Mouse (Mus musculus): ENCODE results near the gene Nr4a3. TPM values are rescaled to one million over a fixed set of nuclear protein-coding genes. Genes with fewer than 3 reads are reported as not detected.
A peak's percentile ranks its signal among the peaks of the same experiment; 100 is the strongest.

Gene Nr4a3
- polyA plus RNA-seq, 1 experiment from 2014 or later = 0.49 TPM

DNA sequence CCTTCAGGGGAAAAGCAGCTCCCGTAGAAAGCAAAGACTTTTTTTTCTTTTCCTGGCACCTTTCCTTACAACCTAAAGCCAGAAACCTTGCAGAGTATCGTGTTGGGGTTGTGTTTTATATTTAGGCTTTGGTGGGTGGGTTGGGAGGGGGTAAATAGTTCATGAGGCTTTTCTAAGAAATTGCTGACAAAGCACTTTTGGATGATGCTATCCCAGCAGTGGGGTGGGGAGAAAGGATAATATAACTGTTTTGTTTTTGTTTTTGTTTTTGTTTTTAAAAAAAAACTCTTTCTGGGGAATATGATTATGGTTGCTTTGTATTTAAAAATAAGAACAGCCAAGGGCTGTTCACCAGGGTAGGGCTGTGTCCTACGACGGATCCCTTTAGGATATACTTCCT is 38.5 kb downstream of the Nr4a3 start:
- Histone ChIP-seq H3K9me3 (no peaks in the 10 kb centered on the region), H3K27me3 (replicated peaks) (no peaks in the 10 kb centered on the region), H3K4me1 (no peaks in the 10 kb centered on the region), H3K4me3 (no peak overlapping the region), H3K4me2 (replicated peaks) (no peak overlapping the region), H3K9ac (no peak overlapping the region), H3K36me3 (no peaks in the 10 kb centered on the region), H3K27ac (no peak overlapping the region)
- WGBS = 87% methylated on average over 4 of the region's 4 CpGs
- ATAC-seq (ENCODE audit: low FRiP score, low read depth) = no peak

DNA sequence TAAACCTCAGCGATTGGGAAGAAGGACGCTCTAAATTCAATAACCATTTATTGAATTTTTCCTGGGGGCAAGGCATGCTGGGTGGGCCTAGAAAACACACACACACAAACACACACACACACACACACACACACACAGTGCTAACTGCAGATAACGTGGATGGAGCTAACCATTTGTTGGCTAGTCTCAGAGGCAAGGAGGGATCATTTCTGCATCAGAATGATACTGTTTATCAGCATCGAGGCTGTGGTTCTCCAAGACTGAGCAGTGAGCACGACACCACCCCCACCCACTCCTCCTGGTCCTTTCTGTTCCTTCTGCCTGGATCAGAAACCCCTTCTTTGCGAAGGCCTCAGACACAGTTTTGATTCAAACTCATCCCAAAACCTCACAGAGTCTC is 41.7 kb downstream of the Nr4a3 start:
- Histone ChIP-seq H3K9ac (no peak overlapping the region), H3K4me3 (no peak overlapping the region), H3K9me3 (no peaks in the 10 kb centered on the region), H3K27ac (no peak overlapping the region), H3K27me3 (replicated peaks) (no peaks in the 10 kb centered on the region), H3K4me2 (replicated peaks) (no peak overlapping the region), H3K4me1 (no peaks in the 10 kb centered on the region), H3K36me3 (no peaks in the 10 kb centered on the region)
- ATAC-seq (ENCODE audit: low FRiP score, low read depth) = no peak
- 67% methylated on average over 6 of the region's 6 CpGs for WGBS

DNA sequence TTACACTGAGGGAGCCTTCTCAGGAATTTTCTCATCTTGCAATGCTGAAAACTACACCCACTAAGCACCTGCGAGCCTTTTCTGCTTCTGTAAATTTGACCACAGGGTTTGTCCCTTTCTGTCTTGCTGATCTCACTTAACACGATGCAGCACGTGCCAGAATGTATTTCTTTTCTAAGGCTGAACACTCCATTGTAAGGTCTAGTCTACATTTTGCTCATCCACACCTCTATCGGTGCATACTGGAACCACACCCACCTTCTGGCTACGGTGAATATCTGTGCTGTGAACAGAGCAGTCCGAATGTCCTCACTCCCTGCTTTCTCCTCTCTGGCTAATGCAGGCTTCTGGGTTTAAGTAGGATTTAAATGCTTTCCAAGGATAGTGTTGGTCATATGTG is 42.5 kb downstream of the Nr4a3 start:
- no peaks in the 10 kb centered on the region for H3K36me3 ChIP-seq
- no peaks in the 10 kb centered on the region for H3K4me1 ChIP-seq
- no peak overlapping the region for H3K4me3 ChIP-seq
- H3K27me3 ChIP-seq (replicated peaks) = no peaks in the 10 kb centered on the region
- no peaks in the 10 kb centered on the region for H3K9me3 ChIP-seq
- H3K4me2 ChIP-seq (replicated peaks) = no peak overlapping the region
- 87% methylated on average over 6 of the region's 6 CpGs for WGBS
- no peak overlapping the region for H3K27ac ChIP-seq
- no peak overlapping the region for H3K9ac ChIP-seq
- no peak for ATAC-seq (ENCODE audit: low FRiP score, low read depth)

DNA sequence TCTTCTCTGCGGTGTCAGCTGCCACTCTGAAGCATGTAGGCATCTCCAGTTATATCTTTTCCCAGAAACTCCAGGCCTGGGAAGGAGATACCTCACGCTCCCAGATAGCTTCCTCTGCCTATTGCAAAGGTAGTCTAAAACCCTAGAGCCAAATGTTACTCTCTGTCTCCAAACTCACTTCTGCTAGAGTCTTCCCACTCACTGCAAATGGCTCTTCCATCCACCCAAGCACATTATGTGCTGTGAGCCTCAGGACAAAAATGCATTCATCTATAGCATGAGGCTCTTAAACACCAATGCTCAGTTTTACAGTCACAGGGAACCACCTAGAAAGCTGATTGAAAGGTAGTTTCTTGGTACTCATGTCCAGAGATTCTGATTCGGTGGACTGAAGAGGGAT is 48.3 kb downstream of the Nr4a3 start:
- Histone ChIP-seq H3K27ac (no peak overlapping the region), H3K9ac (no peak overlapping the region), H3K4me2 (replicated peaks) (no peak overlapping the region), H3K27me3 (replicated peaks) (no peaks in the 10 kb centered on the region), H3K4me3 (no peak overlapping the region), H3K4me1 (no peaks in the 10 kb centered on the region), H3K36me3 (no peaks in the 10 kb centered on the region), H3K9me3 (no peaks in the 10 kb centered on the region)
- ATAC-seq (ENCODE audit: low FRiP score, low read depth) = no peak
- WGBS = 90% methylated on average over 3 of the region's 3 CpGs

DNA sequence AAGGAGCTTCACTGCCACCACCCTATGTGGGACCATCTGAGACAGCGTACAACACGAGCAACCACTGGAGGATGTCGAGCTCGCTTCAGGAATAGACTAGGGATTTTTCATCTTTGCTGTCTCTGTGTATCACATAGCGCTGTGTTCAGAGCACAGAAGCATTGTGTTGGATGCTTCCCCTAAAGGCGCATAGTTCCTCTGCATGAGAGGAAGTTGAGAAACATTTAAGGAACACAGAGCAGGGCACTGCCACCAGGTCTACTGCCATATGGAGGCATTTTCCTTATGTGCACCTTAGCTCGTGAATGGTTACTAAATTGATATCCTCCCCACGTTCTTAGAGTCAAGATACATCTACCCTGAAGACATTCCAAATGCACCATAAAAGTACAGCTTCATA is 55.3 kb downstream of the Nr4a3 start:
- no peak overlapping the region for H3K27ac ChIP-seq
- H3K4me1 ChIP-seq = no peaks in the 10 kb centered on the region
- no peaks in the 10 kb centered on the region for H3K27me3 ChIP-seq (replicated peaks)
- no peak overlapping the region for H3K4me3 ChIP-seq
- H3K9ac ChIP-seq = no peak overlapping the region
- no peak for ATAC-seq (ENCODE audit: low FRiP score, low read depth)
- no peaks in the 10 kb centered on the region for H3K9me3 ChIP-seq
- H3K36me3 ChIP-seq = no peaks in the 10 kb centered on the region
- H3K4me2 ChIP-seq (replicated peaks) = no peak overlapping the region
- 90% methylated on average over 8 of the region's 8 CpGs for WGBS

DNA sequence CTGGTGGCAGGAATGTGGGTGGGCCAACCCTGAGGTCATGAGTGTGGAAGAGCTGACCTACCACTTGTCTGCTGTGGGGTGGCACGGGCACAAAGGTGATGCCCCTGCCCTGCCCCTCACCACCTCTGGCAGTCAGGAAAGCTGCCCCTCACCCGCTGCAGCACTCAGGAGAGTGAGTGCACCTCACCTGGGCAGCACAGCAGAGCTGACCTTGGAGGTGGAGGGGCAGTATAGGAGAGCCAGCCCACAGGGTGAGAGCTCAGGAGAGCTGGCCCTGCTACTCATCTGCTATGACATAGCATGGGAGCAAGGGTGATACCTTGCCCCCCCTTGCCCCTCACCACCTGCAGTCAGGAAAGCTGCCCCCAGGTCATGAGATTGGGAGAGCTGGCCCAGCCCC is 57.0 kb downstream of the Nr4a3 start:
- no peak overlapping the region for H3K4me3 ChIP-seq
- no peak for ATAC-seq (ENCODE audit: low FRiP score, low read depth)
- no peak overlapping the region for H3K4me2 ChIP-seq (replicated peaks)
- no peaks in the 10 kb centered on the region for H3K9me3 ChIP-seq
- H3K9ac ChIP-seq = no peak overlapping the region
- no peaks in the 10 kb centered on the region for H3K4me1 ChIP-seq
- 76% methylated on average over 2 of the region's 2 CpGs for WGBS
- H3K36me3 ChIP-seq = no peaks in the 10 kb centered on the region
- no peak overlapping the region for H3K27ac ChIP-seq
- H3K27me3 ChIP-seq (replicated peaks) = no peaks in the 10 kb centered on the region

DNA sequence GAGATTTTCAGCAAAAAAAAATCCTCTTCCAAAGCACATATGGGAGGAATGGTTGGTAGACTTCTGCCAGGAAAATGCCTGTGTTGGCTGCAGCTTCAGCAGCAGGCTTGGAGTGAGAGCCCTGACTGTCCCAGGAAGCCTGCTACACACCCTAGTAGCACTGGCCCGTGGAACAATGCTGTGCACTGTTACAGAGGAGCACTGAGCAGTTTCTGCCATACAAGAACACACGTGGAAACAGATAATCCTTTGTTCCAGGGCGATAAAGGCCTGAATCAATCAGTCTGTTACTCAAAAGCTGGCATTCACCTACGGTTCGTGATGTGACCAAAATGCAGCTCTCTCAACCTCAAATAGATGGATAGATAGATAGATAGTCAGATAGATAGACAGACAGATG is 60.4 kb downstream of the Nr4a3 start:
- no peaks in the 10 kb centered on the region for H3K36me3 ChIP-seq
- H3K27ac ChIP-seq = no peak overlapping the region
- no peaks in the 10 kb centered on the region for H3K27me3 ChIP-seq (replicated peaks)
- no peak for ATAC-seq (ENCODE audit: low FRiP score, low read depth)
- no peaks in the 10 kb centered on the region for H3K9me3 ChIP-seq
- H3K4me1 ChIP-seq = no peaks in the 10 kb centered on the region
- H3K9ac ChIP-seq = no peak overlapping the region
- H3K4me2 ChIP-seq (replicated peaks) = no peak overlapping the region
- no peak overlapping the region for H3K4me3 ChIP-seq
- WGBS = 73% methylated on average over 5 of the region's 5 CpGs

DNA sequence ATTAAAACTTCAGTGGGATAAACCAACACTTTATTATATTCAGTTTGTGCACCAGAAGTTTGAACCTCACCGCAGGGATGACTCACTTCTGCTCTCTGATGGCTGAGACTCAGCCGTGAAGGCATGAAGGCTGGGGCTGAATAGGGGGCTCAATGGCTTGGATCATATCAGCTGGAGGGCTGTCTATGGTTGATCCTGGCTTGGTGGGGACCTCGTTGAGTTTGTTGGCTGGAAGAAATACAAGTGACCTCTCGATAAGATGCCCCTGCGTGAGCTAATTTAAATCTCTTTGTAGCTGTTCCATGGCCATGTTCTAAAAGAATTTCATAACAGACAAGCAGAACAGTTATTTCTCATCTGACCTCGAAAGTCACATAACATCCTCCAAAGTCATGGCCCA is 62.1 kb downstream of the Nr4a3 start:
- H3K27ac ChIP-seq = no peak overlapping the region
- H3K36me3 ChIP-seq = no peaks in the 10 kb centered on the region
- no peak overlapping the region for H3K9ac ChIP-seq
- H3K4me1 ChIP-seq = no peaks in the 10 kb centered on the region
- no peak for ATAC-seq (ENCODE audit: low FRiP score, low read depth)
- H3K9me3 ChIP-seq = no peaks in the 10 kb centered on the region
- H3K27me3 ChIP-seq (replicated peaks) = no peaks in the 10 kb centered on the region
- H3K4me3 ChIP-seq = no peak overlapping the region
- H3K4me2 ChIP-seq (replicated peaks) = no peak overlapping the region
- 87% methylated on average over 6 of the region's 6 CpGs for WGBS

DNA sequence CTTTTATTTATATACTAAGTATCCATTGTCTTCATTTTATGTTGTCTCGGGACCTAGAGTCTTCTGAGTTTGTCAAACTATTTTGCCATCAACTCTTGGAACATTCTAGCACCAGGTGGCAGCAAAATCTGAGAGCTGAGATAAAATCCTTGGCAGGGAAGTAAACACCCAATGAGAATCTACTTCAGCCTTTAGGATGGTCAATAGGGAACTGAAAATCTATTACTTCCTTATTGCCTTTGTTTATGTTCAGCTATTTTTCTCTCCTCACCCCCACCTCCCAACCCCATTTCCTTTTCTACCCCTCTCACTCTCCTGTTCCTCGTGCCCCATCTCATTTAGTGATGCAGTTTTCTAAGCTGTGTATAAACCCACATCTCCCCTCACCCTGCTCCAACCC is 63.6 kb downstream of the Nr4a3 start:
- Histone ChIP-seq H3K9ac (no peak overlapping the region), H3K4me2 (replicated peaks) (no peak overlapping the region), H3K36me3 (no peaks in the 10 kb centered on the region), H3K4me1 (no peaks in the 10 kb centered on the region), H3K4me3 (no peak overlapping the region), H3K27ac (no peak overlapping the region), H3K9me3 (no peaks in the 10 kb centered on the region), H3K27me3 (replicated peaks) (no peaks in the 10 kb centered on the region)
- ATAC-seq (ENCODE audit: low FRiP score, low read depth) = no peak
- 76% methylated on average over 2 of the region's 2 CpGs for WGBS

DNA sequence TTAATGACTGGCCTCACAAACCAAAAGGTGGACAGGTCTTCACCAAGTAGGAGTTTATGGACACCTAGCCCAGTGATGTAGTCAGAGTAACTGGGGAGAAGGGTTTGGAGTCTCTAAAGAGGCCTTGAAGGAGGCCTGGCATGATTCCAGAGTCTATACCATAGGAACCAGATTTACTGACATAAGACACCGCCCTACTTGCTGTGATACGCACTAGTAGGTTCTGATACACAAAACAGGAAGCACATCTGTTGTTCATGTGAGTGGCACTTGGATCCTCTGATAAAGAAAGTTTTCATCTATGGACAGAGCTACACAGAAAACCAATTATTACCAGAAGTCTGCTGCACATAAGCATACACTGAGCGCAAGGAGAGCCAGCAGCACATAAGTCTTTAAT is 65.4 kb downstream of the Nr4a3 start:
- no peak for ATAC-seq (ENCODE audit: low FRiP score, low read depth)

DNA sequence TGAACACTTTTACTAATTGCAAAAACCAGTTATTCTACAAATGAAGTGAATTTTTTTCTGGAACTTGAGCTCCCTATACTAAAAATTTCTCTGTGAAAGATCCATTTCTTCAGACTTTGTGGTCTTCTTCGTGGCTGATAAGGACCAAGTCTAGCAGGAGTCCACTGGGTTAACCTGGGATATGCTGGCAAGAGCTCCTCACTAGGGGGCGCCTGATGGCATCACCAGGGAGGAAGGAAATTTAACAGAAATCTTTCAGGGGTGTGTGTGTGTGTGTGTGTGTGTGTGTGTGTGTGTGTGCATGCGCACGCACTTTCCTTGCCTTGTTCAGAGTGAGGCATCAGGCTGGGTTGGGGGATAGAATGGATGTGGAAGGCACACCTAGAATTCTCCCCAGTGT is 71.2 kb downstream of the Nr4a3 start:
- H3K27ac ChIP-seq = no peak overlapping the region
- no peaks in the 10 kb centered on the region for H3K4me1 ChIP-seq
- H3K36me3 ChIP-seq = no peaks in the 10 kb centered on the region
- H3K27me3 ChIP-seq (replicated peaks) = no peaks in the 10 kb centered on the region
- H3K4me2 ChIP-seq (replicated peaks) = no peak overlapping the region
- no peak overlapping the region for H3K9ac ChIP-seq
- 71% methylated on average over 4 of the region's 4 CpGs for WGBS
- no peaks in the 10 kb centered on the region for H3K9me3 ChIP-seq
- H3K4me3 ChIP-seq = no peak overlapping the region
- ATAC-seq (ENCODE audit: low FRiP score, low read depth) = no peak

More for the DNA sequence above, 65.4 kb downstream of the Nr4a3 start:
- Histone ChIP-seq H3K4me1 (no peaks in the 10 kb centered on the region), H3K4me3 (no peak overlapping the region), H3K9me3 (no peaks in the 10 kb centered on the region), H3K4me2 (replicated peaks) (no peak overlapping the region), H3K27me3 (replicated peaks) (no peaks in the 10 kb centered on the region), H3K27ac (no peak overlapping the region), H3K9ac (no peak overlapping the region), H3K36me3 (no peaks in the 10 kb centered on the region)
- WGBS = 91% methylated on average over 3 of the region's 3 CpGs

DNA sequence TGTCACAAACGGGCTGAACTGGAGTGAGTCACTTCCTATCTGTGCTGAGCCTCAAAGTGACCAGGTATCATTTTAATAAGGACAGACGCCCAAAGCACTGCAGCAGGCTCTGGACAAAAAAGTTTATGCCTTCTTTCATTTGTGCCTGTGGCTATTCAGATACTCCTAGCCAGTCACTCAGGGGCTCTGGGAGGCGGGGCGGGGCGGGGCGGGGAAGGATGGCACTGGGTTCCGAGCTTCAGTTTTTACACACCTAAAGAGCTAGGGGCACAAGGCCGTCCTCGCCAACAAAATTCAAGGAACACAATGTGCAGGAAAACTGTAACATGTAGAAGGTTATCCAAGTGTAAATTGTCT is 79.4 kb downstream of the Nr4a3 start:
- WGBS = 4% methylated on average over 9 of the region's 9 CpGs
- no peak overlapping the region for H3K9ac ChIP-seq
- H3K4me3 ChIP-seq = peak overlapping the region; percentile 78
- no peak overlapping the region for H3K27ac ChIP-seq
- peak overlapping the region; percentile 89 for H3K4me2 ChIP-seq (replicated peaks)
- H3K27me3 ChIP-seq (replicated peaks) = no peaks in the 10 kb centered on the region
- H3K9me3 ChIP-seq = no peaks in the 10 kb centered on the region
- no peaks in the 10 kb centered on the region for H3K36me3 ChIP-seq
- no peaks in the 10 kb centered on the region for H3K4me1 ChIP-seq
- peak; percentile 86 for ATAC-seq (ENCODE audit: low FRiP score, low read depth)

DNA sequence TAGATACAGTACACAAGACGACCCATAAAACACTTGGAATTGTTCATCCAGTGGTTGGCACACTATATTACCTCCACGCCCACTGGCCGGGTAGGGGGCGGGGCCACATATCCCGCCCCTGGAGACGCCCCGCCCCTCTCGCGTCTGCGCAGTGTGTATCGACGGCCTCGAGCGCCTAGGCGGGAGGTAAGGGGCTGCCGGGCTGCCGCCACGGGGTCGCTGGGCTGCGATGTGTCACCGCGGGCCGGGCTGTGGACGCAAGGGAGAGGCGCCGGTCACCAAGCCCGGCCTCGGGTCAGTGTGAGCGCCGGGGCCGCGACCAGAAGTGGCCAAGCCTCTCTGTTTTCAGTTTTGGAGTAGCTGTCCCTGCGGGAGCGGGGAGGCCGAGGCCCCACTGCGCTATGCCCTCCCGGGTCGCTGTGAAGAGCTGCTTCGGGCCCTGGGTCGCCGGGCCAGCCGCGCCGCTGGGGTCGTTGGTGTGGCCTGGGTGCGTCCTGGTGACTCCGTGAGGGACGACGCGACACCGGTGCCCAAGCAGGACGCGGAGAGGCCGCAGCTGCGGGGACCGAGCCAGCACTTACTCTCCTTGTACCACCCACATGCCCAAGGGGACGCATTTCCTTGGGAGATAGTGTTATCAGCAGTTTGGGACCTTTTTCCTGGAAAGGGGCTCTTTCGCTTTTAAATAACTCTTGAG is 80.0 kb downstream of the Nr4a3 start, which contains the start of gene Stx17:
TSS of gene Stx17 (plus strand) at position 143 of the 697 bp plus-strand sequence.
- Histone ChIP-seq H3K9me3 (no peaks in the 10 kb centered on the region), H3K36me3 (no peaks in the 10 kb centered on the region), H3K4me2 (replicated peaks) (peak within 1 kb of the TSS; percentile 89), H3K27ac (no peak within 1 kb of the TSS), H3K27me3 (replicated peaks) (no peaks in the 10 kb centered on the region), H3K4me1 (no peaks in the 10 kb centered on the region), H3K4me3 (peak within 1 kb of the TSS; percentile 78), H3K9ac (peak within 1 kb of the TSS; percentile 84)
- ATAC-seq (ENCODE audit: low FRiP score, low read depth) = peak; percentile 100
- WGBS = 1% methylated on average over 58 of the region's 58 CpGs

Data from neural tube, embryonic 12.5 days (tissue).